Mouse (Mus musculus) midbrain, embryonic 11.5 days (tissue): ENCODE results near the gene Defb36. TPM values are rescaled to one million over a fixed set of nuclear protein-coding genes. Genes with fewer than 3 reads are reported as not detected.

Experiments used
- ATAC-seq: fragments of 200-750 bp; cut with Nextera tagmentation; 2 replicates; pipeline ENCODE4 v1.8.0; 2017; ENCODE audit warnings: moderate TSS enrichment, moderate library complexity; ENCODE audit not compliant: low FRiP score
- DNase-seq: peaks from one replicate; pipeline ENCODE4 v3.0.0; 2015; ENCODE audit warnings: low spot score; ENCODE audit errors: missing footprints
- H3K27ac ChIP-seq: fragments of 300-500 bp; sonication (generic); 2 replicates; pipeline ENCODE4 v1.5.1; 2014; ENCODE audit warnings: low read depth, low read length
- H3K27me3 ChIP-seq: fragments of 300-500 bp; sonication (generic); 2 replicates; pipeline ENCODE4 v1.6.1; 2014; ENCODE audit warnings: mild to moderate bottlenecking, low read length, moderate library complexity, mixed read lengths; ENCODE audit not compliant: control insufficient read depth, insufficient read depth
- H3K36me3 ChIP-seq: fragments of 300-500 bp; sonication (generic); 2 replicates; pipeline ENCODE4 v1.6.1; 2014; ENCODE audit warnings: mild to moderate bottlenecking, low read length, moderate library complexity, mixed read lengths; ENCODE audit not compliant: control insufficient read depth, insufficient read depth
- H3K4me1 ChIP-seq: fragments of 300-500 bp; sonication (generic); 2 replicates; pipeline ENCODE4 v1.6.1; 2014; ENCODE audit warnings: low read length; ENCODE audit not compliant: control insufficient read depth, insufficient read depth
- H3K4me2 ChIP-seq: fragments of 300-500 bp; sonication (generic); 2 replicates; pipeline ENCODE4 v1.6.1; 2014; ENCODE audit warnings: mild to moderate bottlenecking, moderate library complexity
- H3K4me3 ChIP-seq: fragments of 300-500 bp; sonication (generic); 2 replicates; pipeline ENCODE4 v1.5.1; 2014; ENCODE audit warnings: low read depth, low read length
- H3K9ac ChIP-seq: fragments of 300-500 bp; sonication (generic); 2 replicates; pipeline ENCODE4 v1.6.1; 2014; ENCODE audit warnings: low read length
- H3K9me3 ChIP-seq: fragments of 300-500 bp; sonication (generic); 2 replicates; pipeline ENCODE4 v1.6.1; 2016; ENCODE audit warnings: low read length; ENCODE audit not compliant: control insufficient read depth
- WGBS: fragments of 180-500 bp; shearing (Covaris S2); extraction: QIAGEN DNeasy Blood & Tissue Kit; methylation state at CpG from one replicate; pipeline ENCODE4 v1.1.7; 2014; 5-methylcytosine and 5-hydroxymethylcytosine counted together
- polyA plus RNA-seq: library from polyadenylated mRNA; unstranded; fragments of >200 nt; fragmentation: Nextera tagmentation; extraction: Ambion mirVana; gene quantifications from 2 replicates; pipeline ENCODE4 v1.2.1, GENCODE M21; 2014

The Defb36 gene
- polyA plus RNA-seq, 1 experiment from 2014 or later, result not detected

DNA sequence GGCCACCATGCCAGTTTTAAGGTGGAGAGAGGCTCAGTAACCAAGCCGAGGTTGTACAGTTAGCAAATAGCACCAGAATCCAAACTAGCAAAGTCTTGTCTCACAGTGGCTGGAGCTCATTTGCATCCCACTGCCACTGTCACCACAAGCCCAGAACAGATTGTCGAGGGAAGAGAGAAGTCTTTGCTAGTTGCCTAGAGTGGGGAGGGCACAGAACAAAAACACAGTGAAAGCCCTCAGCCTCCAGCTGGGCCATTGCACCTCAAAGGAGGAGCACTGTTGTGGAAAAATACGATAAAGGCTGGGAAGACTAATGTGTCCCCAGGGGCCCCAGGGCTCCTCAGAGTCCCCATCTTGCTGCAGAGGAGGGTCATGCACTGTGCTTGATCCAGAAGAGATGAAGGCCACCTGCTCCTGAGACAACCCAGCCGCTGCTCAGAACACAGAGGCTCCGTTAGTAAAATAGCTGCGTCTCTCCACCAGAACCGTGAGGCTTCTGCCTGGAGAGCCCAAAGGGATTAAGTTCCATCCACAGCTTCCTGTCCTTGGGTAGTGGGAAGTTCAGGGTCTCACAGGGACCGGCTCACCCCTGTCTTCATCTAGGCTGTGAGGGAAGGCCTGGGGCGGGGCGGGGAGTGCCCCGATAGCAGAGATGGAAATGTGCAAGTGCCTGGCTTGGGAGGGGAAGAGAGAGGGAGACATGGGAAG, 35.4 kb downstream of the Defb36 start:
- Histone ChIP-seq H3K27ac (peak overlapping the region; percentile 14; the same call in 1 of the 2 replicates), H3K9ac (no peak overlapping the region; the same call in 1 of the 2 replicates), H3K9me3 (no peaks in the 10 kb centered on the region), H3K4me2 (no peak overlapping the region), H3K36me3 (no peaks in the 10 kb centered on the region), H3K4me3 (no peak overlapping the region), H3K4me1 (peaks cover 5% of the 10 kb centered on the region; the same call in 1 of the 2 replicates), H3K27me3 (no peaks in the 10 kb centered on the region)
- ATAC-seq, result no peak
- 20% methylated on average over 11 of the region's 11 CpGs for WGBS
- DNase-seq, result peak; percentile 87

DNA sequence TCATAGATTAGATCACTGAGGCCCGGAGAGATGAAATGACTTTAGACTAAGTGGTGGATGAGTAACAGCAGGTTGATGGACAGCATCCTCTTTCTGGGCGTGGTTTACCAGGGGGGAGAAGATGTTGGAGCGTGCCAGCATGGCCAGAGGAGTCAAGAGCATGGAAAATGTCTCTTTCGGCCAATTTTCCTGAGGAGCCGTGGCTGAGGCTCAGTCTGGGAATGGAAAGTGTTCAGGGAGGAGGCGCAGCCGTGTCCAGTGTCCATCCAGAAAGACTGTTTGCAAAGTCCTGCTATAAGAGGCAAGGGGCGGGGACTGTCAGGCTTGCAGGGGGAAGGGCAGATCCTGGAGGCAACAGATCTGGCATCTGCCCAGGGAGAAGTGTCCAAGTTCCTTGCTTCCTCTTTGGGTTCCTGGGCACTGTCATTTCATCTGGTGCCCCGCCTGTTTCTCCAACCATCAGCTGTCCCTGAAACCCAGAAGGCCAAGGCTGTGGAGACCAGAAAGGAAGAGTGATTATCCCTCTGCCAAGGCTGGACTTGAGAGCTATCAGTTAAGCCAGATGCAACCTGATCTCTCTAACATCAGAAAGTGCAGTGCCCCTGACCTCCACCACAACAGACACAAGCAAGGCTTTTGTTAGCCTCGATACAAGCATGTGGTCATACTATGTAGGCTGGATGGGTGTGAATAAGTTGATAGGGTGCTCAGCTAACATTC, 48.9 kb downstream of the Defb36 start:
- no peak overlapping the region for H3K9ac ChIP-seq
- WGBS, result 78% methylated on average over 10 of the region's 10 CpGs
- H3K9me3 ChIP-seq, result no peaks in the 10 kb centered on the region
- no peak overlapping the region for H3K4me3 ChIP-seq
- H3K4me1 ChIP-seq, result peaks cover 4% of the 10 kb centered on the region; the same call in 1 of the 2 replicates
- no peak overlapping the region for H3K4me2 ChIP-seq
- H3K36me3 ChIP-seq, result no peaks in the 10 kb centered on the region
- ATAC-seq (no peak), DNase-seq (no peak)
- H3K27ac ChIP-seq, result no peak overlapping the region
- H3K27me3 ChIP-seq, result no peaks in the 10 kb centered on the region

DNA sequence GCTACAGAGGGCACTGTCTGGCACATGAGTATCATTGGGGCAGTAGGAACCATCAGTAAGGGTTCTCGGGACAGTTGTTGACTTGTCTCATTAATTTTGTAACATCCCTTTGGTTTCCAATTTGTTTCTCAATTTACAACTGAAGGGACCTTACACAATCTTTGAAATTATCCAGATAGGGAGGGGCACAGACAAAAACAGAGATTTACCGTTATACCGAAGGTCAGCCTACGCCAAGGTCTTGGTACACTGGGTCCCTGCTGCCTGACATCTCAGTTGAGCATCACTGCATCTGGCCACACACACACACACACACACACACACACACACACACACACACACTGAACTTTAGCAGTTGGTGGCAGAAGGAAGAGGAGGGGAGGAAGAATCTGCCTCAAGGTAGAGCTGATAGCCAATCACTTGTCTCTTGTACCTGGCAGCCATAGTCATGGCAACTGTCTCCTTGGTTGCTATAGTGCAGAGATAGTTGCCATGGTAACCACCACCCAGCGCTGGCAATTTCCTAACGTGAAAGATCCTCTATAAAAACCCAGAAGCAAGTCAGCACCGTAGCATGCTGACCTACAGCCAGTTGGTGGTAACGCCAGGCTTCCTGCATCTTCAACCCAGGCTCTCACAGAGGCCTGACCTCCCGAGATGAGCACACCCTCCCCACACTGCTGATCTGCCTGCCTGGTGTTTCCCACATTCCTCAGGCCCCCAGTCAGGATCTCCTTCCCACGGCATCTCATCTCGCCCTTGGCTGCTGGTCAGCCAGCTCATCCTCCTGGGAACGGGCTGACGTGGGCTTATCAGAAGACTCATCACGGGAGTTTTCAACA, 50.0 kb downstream of the Defb36 start:
- Histone ChIP-seq H3K4me2 (0 out of 2 replicates have a peak overlapping the region, but pooled peaks have one; percentile 7), H3K27ac (no peak overlapping the region)
- DNase-seq, result peak; percentile 90

DNA sequence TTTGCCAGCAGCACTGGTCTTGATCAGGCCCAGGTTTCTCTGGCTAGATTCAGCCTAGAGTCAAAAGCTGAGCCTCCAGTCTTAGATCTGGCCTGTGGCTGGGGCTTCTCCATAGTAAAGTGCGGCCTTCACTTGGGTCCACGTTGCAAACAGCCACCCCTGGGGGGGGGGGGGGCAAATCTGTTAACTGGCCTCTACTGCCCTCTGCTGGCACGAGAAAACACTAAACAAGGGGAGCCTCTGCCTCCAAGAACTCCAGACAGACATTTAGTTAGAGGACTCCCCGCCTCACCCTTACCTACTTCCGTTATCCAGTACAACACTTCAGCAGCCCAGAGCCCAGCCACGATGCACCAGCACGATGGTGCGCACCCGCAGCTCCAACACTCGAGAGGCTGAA, 53.3 kb downstream of the Defb36 start:
- Histone ChIP-seq H3K27ac (no peak overlapping the region), H3K4me2 (no peak overlapping the region), H3K27me3 (no peaks in the 10 kb centered on the region), H3K4me3 (no peak overlapping the region), H3K36me3 (no peaks in the 10 kb centered on the region), H3K9ac (no peak overlapping the region), H3K9me3 (no peaks in the 10 kb centered on the region), H3K4me1 (peaks cover 4% of the 10 kb centered on the region; the same call in 1 of the 2 replicates)
- ATAC-seq (no peak), DNase-seq (no peak)
- 65% methylated on average over 10 of the region's 10 CpGs for WGBS

More for the DNA sequence above, 50.0 kb downstream of the Defb36 start:
- no peaks in the 10 kb centered on the region for H3K9me3 ChIP-seq
- no peaks in the 10 kb centered on the region for H3K27me3 ChIP-seq
- H3K4me1 ChIP-seq, result peaks cover 4% of the 10 kb centered on the region; the same call in 1 of the 2 replicates
- no peak overlapping the region for H3K4me3 ChIP-seq
- WGBS, result 55% methylated on average over 14 of the region's 14 CpGs
- peak; percentile 77 for ATAC-seq
- H3K36me3 ChIP-seq, result no peaks in the 10 kb centered on the region
- no peak overlapping the region for H3K9ac ChIP-seq

DNA sequence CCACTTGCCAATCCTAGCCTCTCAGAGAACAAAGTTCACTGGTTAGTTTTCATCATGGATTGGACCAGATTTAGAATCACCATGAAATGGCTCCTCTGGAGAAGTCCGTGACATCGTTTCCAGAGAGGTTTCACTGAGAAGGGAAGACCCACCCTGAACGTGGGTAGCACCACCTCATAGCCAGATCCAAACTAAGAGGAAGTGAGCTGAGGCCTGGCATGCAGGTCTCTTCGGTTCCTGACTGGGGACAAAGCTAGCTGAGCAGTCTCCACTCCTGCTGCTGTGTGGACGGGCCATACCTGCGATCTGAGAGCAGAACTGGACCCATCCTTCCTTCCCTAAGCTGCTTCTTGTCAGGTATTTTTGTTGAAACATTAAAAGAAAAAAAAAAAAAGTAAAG, 57.0 kb downstream of the Defb36 start:
- H3K4me3 ChIP-seq, result no peak overlapping the region
- H3K9ac ChIP-seq, result no peak overlapping the region
- H3K36me3 ChIP-seq, result no peaks in the 10 kb centered on the region
- no peak for DNase-seq
- no peaks in the 10 kb centered on the region for H3K27me3 ChIP-seq
- H3K4me2 ChIP-seq, result no peak overlapping the region
- no peaks in the 10 kb centered on the region for H3K9me3 ChIP-seq
- H3K4me1 ChIP-seq, result no peaks in the 10 kb centered on the region
- H3K27ac ChIP-seq, result no peak overlapping the region
- WGBS, result 81% methylated on average over 6 of the region's 6 CpGs
- no peak for ATAC-seq

Other genes with a start within 250 kb of the Defb36 start
- gene Nrsn2, start 227.7 kb upstream of the Defb36 start, polyA plus RNA-seq, result 5.3 and 6.2 TPM in 2 replicates
- 16.9 and 17.8 TPM in 2 replicates for gene Sox12, start 206.3 kb upstream of the Defb36 start, polyA plus RNA-seq
- gene Zcchc3, start 189.3 kb upstream of the Defb36 start, polyA plus RNA-seq, result 52.0 and 55.0 TPM in 2 replicates
- gene 6820408C15Rik, start 188.7 kb upstream of the Defb36 start, polyA plus RNA-seq, result 0.40 and 0.93 TPM in 2 replicates
- gene Defb23, start 139.7 kb upstream of the Defb36 start, polyA plus RNA-seq, result not detected in 2 replicates
- not detected in 2 replicates for gene Defb20, start 127.3 kb upstream of the Defb36 start, polyA plus RNA-seq
- not detected in 2 replicates for gene Defb22, start 114.2 kb upstream of the Defb36 start, polyA plus RNA-seq
- not detected in 2 replicates for gene Defb26, start 92.6 kb upstream of the Defb36 start, polyA plus RNA-seq
- not detected in 2 replicates for gene Defb28, start 86.1 kb upstream of the Defb36 start, polyA plus RNA-seq
- not detected in 2 replicates for gene Defb29, start 64.2 kb upstream of the Defb36 start, polyA plus RNA-seq
- not detected in 2 replicates for gene Gm17416, start 35.0 kb upstream of the Defb36 start, polyA plus RNA-seq
- not detected in 2 replicates for gene Defb21, start 31.6 kb upstream of the Defb36 start, polyA plus RNA-seq
- not detected in 2 replicates for gene Defb19, start 24.0 kb upstream of the Defb36 start, polyA plus RNA-seq
- gene Defb45, start 4.9 kb upstream of the Defb36 start, polyA plus RNA-seq, result not detected in 2 replicates
- not detected in 2 replicates for gene Defb25, start 18.7 kb downstream of the Defb36 start, polyA plus RNA-seq
- 0.18 and 0.22 TPM in 2 replicates for gene Rem1, start 22.6 kb downstream of the Defb36 start, polyA plus RNA-seq
- gene H13, start 65.1 kb downstream of the Defb36 start, polyA plus RNA-seq, result 117 and 119 TPM in 2 replicates
- gene Mcts2, start 82.7 kb downstream of the Defb36 start, polyA plus RNA-seq, result 43.4 and 48.6 TPM in 2 replicates
- gene Id1, start 131.9 kb downstream of the Defb36 start, polyA plus RNA-seq, result 66.0 and 70.7 TPM in 2 replicates
- gene Cox4i2, start 149.8 kb downstream of the Defb36 start, polyA plus RNA-seq, result 2.8 and 3.7 TPM in 2 replicates
- 120 and 125 TPM in 2 replicates for gene Bcl2l1, start 227.4 kb downstream of the Defb36 start, polyA plus RNA-seq
- 166 and 187 TPM in 2 replicates for gene Tpx2, start 243.6 kb downstream of the Defb36 start, polyA plus RNA-seq